8 mouse cellular contexts compared by ENCODE assay signal in genomic region chr11:70656456-70656927, GRCm38 (mm10). TPM values are rescaled to one million over a fixed set of nuclear protein-coding genes. Genes with fewer than 3 reads are reported as not detected.
DNase-seq lines count a peak whose midpoint lies in the region; ATAC-seq lines count a peak whose summit lies in the region.

No protein-coding gene starts in this region.

- H3K36me3 ChIP-seq in kidney, embryonic 14.5 days (ENCODE audit: control insufficient read depth, insufficient read depth, low read length), result peaks cover 20% of the 10 kb centered on the region
- H3K36me3 ChIP-seq in midbrain, embryonic 11.5 days (ENCODE audit: control insufficient read depth, insufficient read depth, low read length), result no peaks in the 10 kb centered on the region; the same call in 1 of the 2 replicates

- DNase-seq in ovary, postnatal 36 days (ENCODE audit: low spot score), result peak; percentile 54
- DNase-seq in ovary, postnatal 10 days (ENCODE audit: low spot score), result no peak
- peak; percentile 61 to 77 for DNase-seq in cerebellum, postnatal 25 days
- DNase-seq in heart, adult 11 months, result peak; percentile 99
- peak; percentile 93 for DNase-seq in midbrain, embryonic 11.5 days (ENCODE audit: low spot score, missing footprints)
- no peak for DNase-seq in layer of hippocampus, postnatal 10 days (ENCODE audit: low spot score in 2 of 2)
- DNase-seq in spleen, adult 12 weeks (ENCODE audit: low spot score), result no peak

- H3K27ac ChIP-seq in kidney, embryonic 14.5 days (ENCODE audit: low read depth, low read length), result peak overlapping the region; percentile 99
- peak overlapping the region; percentile 95 for H3K27ac ChIP-seq in midbrain, embryonic 11.5 days (ENCODE audit: low read depth, low read length)

- H3K27me3 ChIP-seq in kidney, embryonic 14.5 days (ENCODE audit: control insufficient read depth, insufficient read depth, low read length), result no peaks in the 10 kb centered on the region
- H3K27me3 ChIP-seq in midbrain, embryonic 11.5 days (ENCODE audit: control insufficient read depth, insufficient read depth, low read length), result no peaks in the 10 kb centered on the region

- peaks cover 37% of the 10 kb centered on the region for H3K4me1 ChIP-seq in kidney, embryonic 14.5 days (ENCODE audit: control insufficient read depth, insufficient read depth, low read length)
- peaks cover 31% of the 10 kb centered on the region for H3K4me1 ChIP-seq in midbrain, embryonic 11.5 days (ENCODE audit: control insufficient read depth, insufficient read depth, low read length)

- H3K4me2 ChIP-seq in kidney, embryonic 14.5 days (replicated peaks; ENCODE audit: low read depth, low read length), result peak overlapping the region; percentile 71
- peak overlapping the region; percentile 89 for H3K4me2 ChIP-seq in midbrain, embryonic 11.5 days

- peak overlapping the region; percentile 95 for H3K9ac ChIP-seq in kidney, embryonic 14.5 days (ENCODE audit: low read depth, low read length)
- H3K9ac ChIP-seq in midbrain, embryonic 11.5 days (ENCODE audit: low read length), result peak overlapping the region; percentile 98

- H3K9me3 ChIP-seq in kidney, embryonic 14.5 days (ENCODE audit: control insufficient read depth, low read length), result no peaks in the 10 kb centered on the region
- no peaks in the 10 kb centered on the region for H3K9me3 ChIP-seq in midbrain, embryonic 11.5 days (ENCODE audit: control insufficient read depth, low read length)

- WGBS in kidney, embryonic 14.5 days, result 5% methylated on average over 16 of the region's 16 CpGs
- WGBS in midbrain, embryonic 11.5 days, result 5% methylated on average over 16 of the region's 16 CpGs

- peak overlapping the region; percentile 93 for H3K4me3 ChIP-seq in kidney, embryonic 14.5 days (ENCODE audit: low read length)
- peak overlapping the region; percentile 99 for H3K4me3 ChIP-seq in midbrain, embryonic 11.5 days (ENCODE audit: low read depth, low read length)

- ATAC-seq in kidney, embryonic 14.5 days (ENCODE audit: low FRiP score, low TSS enrichment), result 0 out of 2 replicates have a peak, but pooled peaks have one; percentile 7
- no peak for ATAC-seq in midbrain, embryonic 11.5 days (ENCODE audit: low FRiP score)

RNA-seq across cellular contexts. Expression of gene Eno3, which starts 0.5 kb away (rescaled TPM):
- polyA plus RNA-seq in kidney, embryonic 14.5 days (2014; fragmentation: Nextera tagmentation; extraction: Ambion mirVana), result 22.4 and 26.8 TPM in 2 replicates
- 13.8 and 14.3 TPM in 2 replicates for polyA plus RNA-seq in midbrain, embryonic 11.5 days (2014; fragmentation: Nextera tagmentation; extraction: Ambion mirVana)
- total RNA-seq in layer of hippocampus, postnatal 10 days (2021), result 10 to 100 TPM in 1 of 2 experiments, 1 to 10 TPM in 1; 5.1 to 10.5 TPM

RNA-seq across cellular contexts. Expression of gene Pfn1, which starts 2.0 kb away (rescaled TPM):
- polyA plus RNA-seq in kidney, embryonic 14.5 days (2014; fragmentation: Nextera tagmentation; extraction: Ambion mirVana), result 1,900 and 2,186 TPM in 2 replicates
- polyA plus RNA-seq in midbrain, embryonic 11.5 days (2014; fragmentation: Nextera tagmentation; extraction: Ambion mirVana), result 1,303 and 1,326 TPM in 2 replicates
- total RNA-seq in layer of hippocampus, postnatal 10 days (2021), result 100 to 1,000 TPM; 364 to 371 TPM

RNA-seq across cellular contexts. Expression of gene Slc25a11, which starts 9.2 kb away (rescaled TPM):
- polyA plus RNA-seq in kidney, embryonic 14.5 days (2014; fragmentation: Nextera tagmentation; extraction: Ambion mirVana), result 153 and 171 TPM in 2 replicates
- 134 and 142 TPM in 2 replicates for polyA plus RNA-seq in midbrain, embryonic 11.5 days (2014; fragmentation: Nextera tagmentation; extraction: Ambion mirVana)
- 100 to 1,000 TPM; 117 to 125 TPM for total RNA-seq in layer of hippocampus, postnatal 10 days (2021)

RNA-seq across cellular contexts. Expression of gene Rnf167, which starts 9.5 kb away (rescaled TPM):
- polyA plus RNA-seq in kidney, embryonic 14.5 days (2014; fragmentation: Nextera tagmentation; extraction: Ambion mirVana), result 83.0 and 109 TPM in 2 replicates
- 87.0 and 87.9 TPM in 2 replicates for polyA plus RNA-seq in midbrain, embryonic 11.5 days (2014; fragmentation: Nextera tagmentation; extraction: Ambion mirVana)
- 10 to 100 TPM; 60.3 to 61.5 TPM for total RNA-seq in layer of hippocampus, postnatal 10 days (2021)

RNA-seq across cellular contexts. Expression of gene Spag7, which starts 12.7 kb away (rescaled TPM):
- 177 and 230 TPM in 2 replicates for polyA plus RNA-seq in kidney, embryonic 14.5 days (2014; fragmentation: Nextera tagmentation; extraction: Ambion mirVana)
- polyA plus RNA-seq in midbrain, embryonic 11.5 days (2014; fragmentation: Nextera tagmentation; extraction: Ambion mirVana), result 138 and 139 TPM in 2 replicates
- 10 to 100 TPM; 52.8 to 53.9 TPM for total RNA-seq in layer of hippocampus, postnatal 10 days (2021)

Comparison
In these comparisons a context has a peak if more than half of its experiments do, and no peak if none do; other contexts are left out.
1. DNase-seq: peak in ovary, postnatal 36 days (single experiment), cerebellum, postnatal 25 days (2 of 2), heart, adult 11 months (single experiment) and midbrain, embryonic 11.5 days (single experiment); none in ovary, postnatal 10 days (single experiment), layer of hippocampus, postnatal 10 days (0 of 2) and spleen, adult 12 weeks (single experiment).